Mouse (Mus musculus): Measurements from ENCODE around the gene Cckbr. TPM values are rescaled to one million over a fixed set of nuclear protein-coding genes. Genes with fewer than 3 reads are reported as not detected.

Gene Cckbr
- total RNA-seq (2015) = not detected in 2 replicates
- total RNA-seq (2017) = not detected in 2 replicates

DNA sequence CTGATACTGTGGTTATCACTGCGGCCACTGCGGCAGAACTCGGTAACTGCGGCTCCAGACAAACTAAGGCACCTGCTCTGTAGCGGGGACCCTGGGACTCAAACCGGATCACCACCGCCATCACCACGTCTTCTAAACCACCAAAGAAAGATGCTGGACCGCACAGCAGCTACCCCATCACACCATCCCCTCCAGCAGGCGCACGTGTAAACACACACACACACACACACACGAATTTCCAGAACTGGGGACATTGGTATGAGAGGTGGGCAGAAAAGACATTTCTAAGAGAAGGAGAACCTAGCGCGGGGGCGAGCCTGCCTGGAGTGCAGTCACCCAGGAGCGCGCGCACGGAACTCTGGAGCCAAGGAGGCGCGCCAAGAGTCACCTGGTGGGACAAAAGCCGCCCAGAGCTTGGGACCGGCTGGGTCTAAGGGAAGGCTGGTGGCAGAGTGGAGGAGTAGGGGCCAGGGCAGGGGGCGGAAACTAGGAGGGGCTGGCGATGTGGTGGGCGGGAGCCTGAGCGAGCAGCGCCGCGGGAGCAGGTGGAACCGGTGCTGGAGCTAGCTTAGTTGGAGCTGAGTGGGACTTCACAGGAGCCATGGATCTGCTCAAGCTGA, at the start of gene Cckbr:
Gene Cckbr, plus strand, starts transcription at position 308 of the 620 bp plus-strand sequence.
- 0 out of 2 replicates have a peak, but pooled peaks have one; percentile 9 for ATAC-seq (replicated peaks; ENCODE audit: poor library complexity)

DNA sequence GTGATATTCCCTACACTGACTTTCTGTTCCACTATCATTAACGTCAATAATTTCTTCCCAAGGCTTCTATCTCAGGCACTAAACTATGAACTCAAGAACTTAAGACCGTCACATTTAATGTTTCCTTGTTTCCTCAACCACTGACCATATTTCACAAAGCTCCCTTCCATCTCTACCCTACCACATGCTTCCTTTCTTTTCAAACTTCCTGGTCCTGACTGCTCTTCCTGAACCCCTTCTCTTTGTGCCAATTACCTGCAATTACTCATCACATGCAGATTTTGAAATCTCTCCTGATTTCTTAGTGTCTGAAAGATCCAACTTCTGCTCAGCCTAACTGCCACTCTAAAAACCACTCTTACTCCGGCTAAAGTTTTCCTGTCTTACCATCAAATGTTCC, 45.2 kb upstream of the Cckbr start:
- ATAC-seq (replicated peaks; ENCODE audit: poor library complexity) = peak; percentile 75

DNA sequence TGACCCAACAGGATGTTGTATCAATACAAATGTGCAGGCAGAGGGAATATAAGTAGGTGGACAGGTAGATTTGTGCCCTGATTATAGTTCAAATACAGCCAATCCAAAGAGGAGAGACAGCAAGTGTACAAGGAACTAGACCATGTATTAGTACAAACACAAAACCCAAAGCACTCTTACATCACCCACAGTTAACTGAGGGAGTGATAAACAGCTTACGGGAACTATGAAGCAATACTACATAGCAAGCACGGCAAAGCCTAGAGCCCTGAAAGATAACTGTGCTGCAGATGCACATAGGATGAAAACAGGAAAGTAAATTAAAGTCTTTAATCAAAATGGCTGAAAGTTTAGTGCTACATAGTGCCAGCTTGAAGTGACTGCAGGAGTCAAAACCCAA, 37.8 kb upstream of the Cckbr start:
- peak; percentile 80 for ATAC-seq (replicated peaks; ENCODE audit: poor library complexity)

DNA sequence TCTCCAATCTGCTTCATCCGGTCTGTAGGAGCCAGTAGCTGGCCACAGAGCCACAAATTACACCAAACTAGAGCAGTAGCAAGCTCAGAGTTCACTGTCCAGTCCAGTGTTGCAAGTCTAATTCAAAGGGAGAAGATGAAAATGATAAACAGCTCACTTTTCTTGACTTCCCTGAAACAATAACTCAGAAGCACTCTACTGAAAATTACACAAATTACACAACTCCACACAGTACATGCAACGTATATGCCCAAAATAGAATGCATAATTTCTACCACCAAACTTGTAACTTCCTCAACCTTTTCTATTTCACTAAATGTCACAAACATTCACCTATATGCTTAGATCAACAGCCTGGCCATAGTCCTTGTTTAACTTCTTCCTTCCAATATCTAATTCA, 35.3 kb upstream of the Cckbr start:
- ATAC-seq (replicated peaks; ENCODE audit: poor library complexity) = peak; percentile 59

GRCm38 (mm10) chr7:105394606-105395005, 30.9 kb upstream of the Cckbr start:
- no peak for ATAC-seq (replicated peaks; ENCODE audit: poor library complexity)

GRCm38 (mm10) chr7:105395131-105395820, 30.3 kb upstream of the Cckbr start:
- no peak for ATAC-seq (replicated peaks; ENCODE audit: poor library complexity)

- ATAC-seq (replicated peaks; ENCODE audit: poor library complexity) = no peak
Measured at GRCm38 (mm10) chr7:105396126-105396525, 29.4 kb upstream of the Cckbr start.

DNA sequence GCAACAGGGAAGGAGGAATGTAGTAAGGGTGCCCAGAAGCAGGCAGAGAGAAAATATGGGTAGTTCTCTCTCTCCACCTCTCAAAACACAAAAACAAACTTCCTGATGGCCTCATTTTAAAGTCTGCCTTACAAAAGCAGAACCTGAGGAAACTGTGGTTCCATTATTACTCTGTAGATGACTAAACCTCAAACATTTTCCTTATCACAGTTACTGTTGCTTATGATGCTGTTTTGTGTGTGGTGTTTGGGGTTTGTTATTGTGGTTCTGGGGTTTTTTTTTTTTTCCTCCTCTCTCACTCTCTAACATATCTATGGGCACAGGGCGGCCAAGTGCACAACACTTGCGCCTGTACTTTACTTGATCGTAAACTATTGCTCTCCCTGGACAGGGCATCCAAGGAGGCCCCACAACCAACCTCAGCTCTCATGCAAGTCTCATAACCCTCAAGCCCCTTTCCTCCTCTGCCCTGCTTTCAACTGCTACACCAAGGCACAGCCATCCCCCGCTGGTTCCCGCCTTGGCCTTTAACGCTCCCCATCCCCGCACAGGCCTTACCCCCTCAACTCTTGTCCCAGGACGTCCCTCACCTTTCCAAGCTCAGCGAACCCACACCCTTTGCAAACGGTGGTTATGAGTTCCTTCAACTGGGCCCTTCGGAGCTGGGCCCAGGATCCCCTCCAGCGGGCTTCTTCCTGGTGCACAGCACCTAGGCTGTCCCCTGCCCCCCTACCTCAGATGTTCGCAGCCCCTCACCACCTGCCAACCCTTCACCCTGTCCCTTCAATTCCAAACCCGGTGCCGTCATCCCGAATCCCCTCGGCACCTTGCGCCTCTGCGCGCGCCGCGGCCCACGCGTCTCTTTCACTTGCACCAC, 26.2 kb upstream of the Cckbr start:
- peak; percentile 49 for ATAC-seq (replicated peaks; ENCODE audit: poor library complexity)

- ATAC-seq (replicated peaks; ENCODE audit: poor library complexity) = peak; percentile 76
Measured at GRCm38 (mm10) chr7:105399935-105400624, 25.5 kb upstream of the Cckbr start, which contains the start of gene Fam160a2. Fam160a2 (minus strand) TSS chr7:105400054.

DNA sequence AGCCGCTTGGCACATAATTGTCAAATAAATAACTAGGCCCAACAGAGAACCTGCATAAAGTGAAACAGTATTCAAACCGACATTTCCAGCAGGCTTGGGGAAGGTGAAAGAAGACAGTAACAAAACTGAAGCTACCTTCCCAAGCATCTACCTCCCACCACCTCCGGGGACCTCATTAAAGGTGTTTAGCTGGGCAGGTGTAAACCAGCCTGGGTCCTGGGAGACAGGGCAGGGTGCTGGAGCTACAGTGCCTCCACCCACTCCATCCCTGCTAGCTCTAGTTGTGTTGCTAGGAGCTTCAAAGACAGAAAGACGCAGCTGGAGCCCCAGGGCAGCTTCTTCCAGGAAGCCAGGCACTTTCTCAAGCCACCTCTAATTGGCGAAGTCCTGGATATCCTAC, 21.3 kb upstream of the Cckbr start, which contains the start of gene Cnga4:
Gene Cnga4, plus strand, starts transcription at position 301 of the 400 bp plus-strand sequence.
- no peak for ATAC-seq (replicated peaks; ENCODE audit: poor library complexity)

DNA sequence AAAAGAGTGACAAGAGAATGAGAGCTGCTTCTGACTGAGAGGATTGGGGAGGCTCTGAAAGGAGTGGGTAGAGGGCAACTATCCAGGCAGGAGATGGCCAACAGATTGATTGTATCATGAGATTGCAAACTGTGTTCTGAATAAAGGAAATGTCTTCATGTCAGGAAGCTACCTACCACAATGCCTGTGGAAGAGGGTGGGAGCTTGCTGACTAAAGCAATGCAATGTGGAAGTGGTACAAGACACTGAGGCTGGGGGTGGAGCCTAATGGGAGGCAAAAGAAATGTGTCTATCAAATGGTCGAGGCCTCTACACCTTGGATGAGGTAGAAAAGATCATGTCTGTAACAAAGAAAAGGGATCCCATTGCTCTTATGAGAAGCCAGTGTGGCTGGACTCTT, 19.2 kb upstream of the Cckbr start:
- peak; percentile 71 for ATAC-seq (replicated peaks; ENCODE audit: poor library complexity)

DNA sequence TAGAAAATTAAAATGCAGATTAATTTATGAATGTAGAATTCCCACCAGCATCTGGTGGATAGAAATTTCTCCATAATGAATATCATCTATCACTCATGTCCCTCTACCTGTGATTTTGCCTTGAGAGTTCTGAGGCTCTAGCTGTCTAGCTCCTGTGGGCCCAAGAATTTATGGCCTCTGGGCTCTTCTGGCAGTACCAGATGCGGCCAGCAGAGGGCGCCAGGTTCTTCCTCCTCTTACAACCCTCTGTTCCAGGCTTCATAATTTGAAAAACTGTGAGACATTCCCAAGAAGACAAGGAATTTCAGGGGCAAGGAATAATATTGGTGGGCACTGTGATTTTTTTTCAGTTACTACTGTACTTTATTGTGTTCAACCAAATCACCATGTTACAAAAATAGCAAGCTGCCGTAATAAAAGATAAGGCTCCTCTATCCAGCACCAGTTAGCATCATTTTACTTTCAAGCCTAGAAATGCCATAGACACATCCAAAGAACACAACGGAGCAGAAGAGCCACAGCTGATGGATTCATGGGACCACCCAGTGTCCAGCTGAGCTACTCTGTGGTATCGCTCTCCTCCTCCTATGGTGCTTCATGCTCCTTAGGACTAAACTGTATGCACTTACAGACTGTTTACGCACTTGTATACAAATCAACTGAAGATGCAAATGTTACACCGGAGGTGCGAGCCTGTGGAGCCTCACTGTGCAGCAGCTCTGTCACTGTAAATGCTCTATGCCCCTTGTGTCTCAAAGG, 13.5 kb upstream of the Cckbr start:
- ATAC-seq (replicated peaks; ENCODE audit: poor library complexity) = peak; percentile 89

GRCm38 (mm10) chr7:105414385-105414784, 11.1 kb upstream of the Cckbr start:
- no peak for ATAC-seq (replicated peaks; ENCODE audit: poor library complexity)

DNA sequence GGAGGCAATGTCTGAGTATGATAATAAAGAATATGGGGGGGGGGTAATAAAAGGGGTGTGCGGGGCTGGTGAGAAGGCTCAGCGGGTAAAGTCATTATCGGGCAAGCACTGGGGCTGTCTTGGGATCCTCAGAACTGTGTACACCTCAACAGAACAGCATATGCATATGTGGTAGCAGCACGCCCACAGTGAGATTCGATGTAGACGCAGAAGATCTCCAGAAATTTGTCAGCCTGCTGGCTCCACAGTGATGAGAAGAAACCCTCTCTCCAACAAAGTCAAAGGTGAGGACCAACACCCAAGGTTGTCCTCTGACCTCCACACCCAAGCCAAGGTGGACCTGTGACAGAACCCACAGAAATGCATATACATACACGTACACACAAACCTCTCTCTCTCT, 9.0 kb upstream of the Cckbr start:
- ATAC-seq (replicated peaks; ENCODE audit: poor library complexity) = no peak

GRCm38 (mm10) chr7:105418106-105418505, 7.4 kb upstream of the Cckbr start:
- ATAC-seq (replicated peaks; ENCODE audit: poor library complexity) = no peak

- no peak for ATAC-seq (replicated peaks; ENCODE audit: poor library complexity)
Measured at GRCm38 (mm10) chr7:105420903-105421302, 4.6 kb upstream of the Cckbr start.

DNA sequence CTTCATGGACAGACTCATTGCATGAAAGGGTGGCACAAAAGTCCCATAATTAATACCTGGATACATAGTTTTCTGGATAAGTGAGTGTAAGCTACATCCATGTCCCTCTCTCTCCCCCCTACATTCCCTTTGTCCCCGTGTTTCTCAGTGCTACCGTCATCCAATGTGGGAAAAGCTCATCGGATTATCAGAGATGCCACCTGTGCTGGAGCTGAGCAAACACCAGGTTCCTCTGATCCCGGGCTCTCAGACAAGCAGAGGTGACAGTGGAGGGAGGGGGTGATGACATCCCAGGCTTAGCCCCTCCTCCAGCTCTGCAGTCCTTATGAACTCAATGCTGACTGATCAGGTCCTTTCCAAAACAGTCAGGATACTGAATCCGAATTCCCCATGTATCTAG, 1.2 kb upstream of the Cckbr start:
- no peak for ATAC-seq (replicated peaks; ENCODE audit: poor library complexity)

- ATAC-seq (replicated peaks; ENCODE audit: poor library complexity) = no peak
Measured at GRCm38 (mm10) chr7:105426051-105426450, 520 bp downstream of the Cckbr start.

DNA sequence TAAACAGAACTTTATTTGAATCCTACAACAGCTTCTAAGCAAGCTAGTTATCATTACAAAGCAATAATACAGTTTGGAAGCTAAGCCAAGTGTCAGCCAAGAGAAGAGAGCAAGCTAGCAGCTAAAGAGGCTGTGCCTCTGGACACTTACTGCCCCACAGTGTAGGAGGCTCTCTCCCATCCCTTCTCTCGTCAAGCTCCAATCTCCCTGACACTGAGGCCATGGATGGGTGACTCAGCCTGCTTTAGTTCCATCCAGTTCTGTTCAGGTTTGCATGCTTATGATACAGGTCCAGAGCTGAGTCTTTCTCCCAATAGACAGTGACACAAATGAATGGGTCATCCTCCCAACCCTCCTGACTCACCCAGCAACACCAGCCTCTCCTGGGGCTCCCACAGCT, 6.5 kb downstream of the Cckbr start:
- no peak for ATAC-seq (replicated peaks; ENCODE audit: poor library complexity)

DNA sequence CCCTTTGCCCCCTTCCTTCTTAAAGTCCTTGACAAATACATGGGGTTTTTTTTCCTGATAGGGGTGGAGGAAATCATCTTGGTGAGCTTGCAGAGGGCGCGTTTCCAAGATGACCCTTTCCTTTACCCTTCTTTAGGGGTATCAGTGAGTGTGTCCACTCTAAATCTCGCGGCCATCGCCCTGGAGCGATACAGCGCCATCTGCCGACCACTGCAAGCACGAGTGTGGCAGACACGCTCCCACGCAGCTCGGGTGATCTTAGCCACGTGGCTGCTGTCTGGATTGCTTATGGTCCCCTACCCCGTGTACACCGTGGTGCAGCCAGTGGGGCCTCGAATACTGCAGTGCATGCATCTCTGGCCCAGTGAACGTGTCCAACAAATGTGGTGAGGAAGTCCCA, 8.3 kb downstream of the Cckbr start:
- no peak for ATAC-seq (replicated peaks; ENCODE audit: poor library complexity)
